Mouse (Mus musculus) adrenal gland, postnatal 10 days (tissue): ENCODE data around the gene Nmu. TPM values are rescaled to one million over a fixed set of nuclear protein-coding genes. Genes with fewer than 3 reads are reported as not detected.
A peak's percentile ranks its signal among the peaks of the same experiment; 100 is the strongest.

Experiments
- DNase-seq: peaks from one replicate; pipeline ENCODE4 v3.0.0; 2021; ENCODE audit warnings: mixed read lengths
- long read RNA-seq, 2 experiments: library from polyadenylated mRNA; stranded (forward); transcript quantifications; one replicate each; pipeline ENCODE4 v2.0.0; 2021
- total RNA-seq, 2 experiments: library from RNA; stranded (reverse); gene quantifications; 2 replicates each; pipeline ENCODE4 v1.2.3; 2021

The Nmu gene
- total RNA-seq, result not detected
- long read RNA-seq, experiment 1, result 0 reads
- long read RNA-seq, experiment 2, result 0 reads

DNA sequence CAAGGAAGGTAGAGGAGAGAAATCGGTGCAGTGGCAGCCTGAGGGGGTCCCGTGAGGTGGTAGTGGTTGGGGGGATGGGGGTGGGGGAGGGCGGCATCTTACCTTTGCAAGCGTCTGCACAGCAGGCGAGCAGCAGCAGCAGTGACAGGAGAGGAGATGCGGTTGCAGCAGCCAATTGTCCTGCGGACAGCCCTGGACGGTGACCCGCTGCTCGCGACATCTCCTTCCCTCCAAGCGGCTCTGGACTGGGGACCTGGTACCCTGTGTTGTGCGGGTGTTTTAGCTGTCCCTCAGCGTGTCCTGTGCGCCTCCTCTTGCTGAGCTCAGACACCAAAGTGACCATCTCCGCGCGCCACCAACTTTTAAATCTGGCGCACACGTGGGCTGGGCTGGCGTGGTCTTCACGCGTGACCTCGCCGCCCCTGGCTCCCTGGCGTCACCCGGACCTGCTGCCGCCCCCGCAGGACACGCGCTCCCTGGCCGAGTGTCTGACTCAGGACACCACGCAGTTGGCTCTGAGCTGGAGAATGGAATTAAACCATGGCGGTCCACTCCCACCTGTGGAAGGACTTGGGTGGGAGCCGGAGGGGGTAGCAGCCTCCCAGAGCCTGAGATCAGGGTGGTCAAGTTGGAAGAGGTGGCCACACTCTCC is at the start of gene Nmu:
Gene Nmu, minus strand, starts transcription at position 336 of the 652 bp plus-strand sequence.
- DNase-seq, result peak; percentile 8

DNA sequence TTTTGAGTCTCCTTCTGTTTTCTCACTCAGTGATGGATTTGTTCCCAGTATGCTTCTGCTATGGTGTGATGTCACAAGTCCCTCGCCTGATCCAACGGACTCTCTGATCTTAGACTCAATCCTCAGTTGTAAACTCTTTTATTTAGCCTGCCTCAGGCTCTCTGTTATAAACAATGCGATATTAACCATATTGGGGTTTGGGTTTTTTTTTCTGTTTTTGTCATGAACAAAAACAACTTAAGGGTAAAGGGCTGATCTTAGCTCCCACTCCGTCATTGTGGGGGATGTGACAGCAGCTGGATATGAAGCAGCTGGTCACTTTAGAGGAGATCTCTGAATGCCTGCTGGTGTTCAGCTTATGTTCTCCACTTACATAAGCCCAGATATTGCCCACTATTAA is 48.1 kb upstream of the Nmu start:
- no peak for DNase-seq

DNA sequence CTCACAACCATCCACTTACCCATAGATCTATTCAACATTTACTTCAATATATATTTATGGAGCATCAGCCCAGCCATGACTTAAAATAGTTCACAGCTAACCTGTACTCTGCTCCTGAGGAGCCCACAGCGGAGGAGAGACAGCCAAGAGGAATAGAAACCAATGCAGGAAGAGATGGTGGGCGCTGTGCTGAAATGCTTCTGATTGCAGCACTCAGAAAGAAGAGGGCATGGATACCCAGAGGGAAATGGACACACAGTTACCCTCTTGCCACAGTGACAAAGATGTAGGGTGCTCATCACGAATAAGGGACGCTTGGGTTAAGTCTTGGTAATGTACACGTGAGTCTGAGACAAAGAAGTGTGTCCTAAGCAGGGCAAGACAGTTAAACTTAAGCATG is 30.8 kb upstream of the Nmu start:
- no peak for DNase-seq

DNA sequence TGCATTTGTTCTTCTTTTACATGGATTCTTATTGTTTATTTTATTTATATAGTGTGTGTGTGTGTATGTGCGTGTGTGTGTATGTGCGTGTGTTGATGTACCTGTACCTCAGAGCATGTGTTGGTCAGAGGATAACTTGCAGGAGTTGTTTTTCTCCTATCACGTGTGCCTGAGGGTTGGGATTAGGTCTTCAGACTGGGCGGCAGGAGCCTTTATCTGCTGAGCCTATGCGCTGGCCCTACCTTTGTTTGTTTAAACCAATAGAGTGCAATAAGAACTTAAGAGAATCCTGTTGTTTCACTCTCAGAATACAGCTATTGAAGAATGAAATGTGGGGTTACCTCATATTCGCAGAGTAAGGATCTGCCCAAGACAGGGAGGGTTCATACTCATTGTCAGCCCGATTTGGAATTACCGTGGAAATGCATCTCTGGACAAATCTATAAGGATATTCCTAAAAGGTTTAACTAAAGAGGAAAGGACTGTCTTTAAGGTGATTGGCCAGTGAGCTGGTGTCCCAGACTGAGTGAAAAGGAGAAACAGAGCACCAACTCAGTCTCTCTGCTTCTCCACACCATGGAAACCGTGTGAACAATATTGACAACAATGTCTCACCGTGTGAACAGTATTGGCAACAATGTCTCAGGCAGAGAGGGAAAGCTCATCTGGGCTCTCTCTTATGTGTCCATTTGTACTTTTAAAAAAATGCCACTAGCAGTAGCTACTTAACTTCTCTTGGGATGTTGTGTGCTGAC is 25.6 kb upstream of the Nmu start:
- no peak for DNase-seq

DNA sequence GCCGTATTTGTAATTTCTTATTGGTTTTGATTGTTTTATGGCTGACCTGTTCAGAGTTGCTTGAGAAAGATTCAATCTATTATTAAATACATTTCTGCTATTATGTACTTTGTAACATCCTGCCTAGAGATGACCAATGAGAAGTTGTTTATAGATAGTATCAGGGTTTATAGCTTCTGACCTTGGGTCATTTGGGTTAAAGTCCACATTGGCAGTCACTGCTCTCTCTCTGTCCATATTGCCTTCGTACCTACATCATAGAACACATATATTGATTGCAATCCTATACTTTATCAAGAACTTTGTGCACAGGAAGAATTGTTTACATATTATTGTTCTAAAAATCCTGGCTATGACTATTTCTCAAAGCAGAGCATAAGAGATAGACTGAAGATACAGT is 24.9 kb upstream of the Nmu start:
- DNase-seq, result no peak

DNA sequence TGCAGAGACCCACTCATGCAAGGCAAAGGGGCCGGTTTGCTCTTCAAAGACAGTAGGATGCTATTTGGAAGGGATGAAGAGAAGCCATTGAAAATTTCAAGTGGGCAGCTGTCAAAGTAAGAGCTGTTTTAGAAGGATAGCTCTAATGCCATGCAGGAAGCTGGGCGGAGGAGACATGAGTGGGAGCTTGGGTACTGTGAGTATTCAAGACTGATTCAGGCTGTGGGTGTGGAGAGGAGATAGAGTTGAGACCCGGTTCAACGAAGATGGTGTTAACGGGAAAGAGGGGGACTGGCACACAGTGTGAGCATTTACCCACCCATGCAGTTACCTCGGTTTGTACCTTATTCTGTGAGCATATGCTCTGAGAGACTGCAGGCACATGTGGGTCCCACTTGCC is 20.1 kb upstream of the Nmu start:
- DNase-seq, result no peak

DNA sequence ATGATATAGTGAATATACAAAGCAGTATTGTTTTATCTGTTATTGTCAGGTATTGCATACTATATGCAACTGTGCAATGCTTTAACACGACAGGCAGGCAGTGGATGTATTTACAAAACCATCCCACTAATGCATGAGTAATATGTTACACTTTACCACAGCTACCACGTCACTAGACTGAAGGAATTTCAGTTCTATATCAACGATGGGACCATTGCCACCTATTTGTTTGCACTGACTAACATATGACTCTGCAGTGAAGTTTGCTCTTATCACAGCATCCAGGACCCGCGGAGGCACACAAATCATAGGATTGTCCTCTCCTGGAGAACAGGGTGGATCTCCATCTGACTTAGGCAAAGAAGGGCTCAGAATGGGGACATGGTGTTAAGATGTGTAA is 18.2 kb upstream of the Nmu start:
- no peak for DNase-seq

DNA sequence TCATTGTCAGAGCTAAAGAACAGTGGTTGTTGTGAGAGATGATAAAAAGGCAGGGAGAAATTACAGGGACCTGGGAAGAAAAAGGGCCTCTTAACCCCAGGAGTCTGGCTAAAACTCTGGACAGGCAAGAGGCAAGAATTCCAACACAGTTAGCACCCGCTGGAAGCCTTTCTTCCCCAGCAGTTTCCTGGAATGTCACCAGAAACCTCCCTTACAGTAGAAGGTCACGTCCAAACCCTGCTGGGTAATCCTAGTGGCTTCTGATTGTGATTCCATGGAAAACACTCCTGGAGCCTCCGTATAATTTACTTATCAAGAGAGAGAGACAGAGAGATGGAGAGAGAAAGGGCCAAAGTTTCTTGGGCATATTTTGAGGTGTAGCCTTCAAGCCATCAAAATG is 15.6 kb upstream of the Nmu start:
- DNase-seq, result no peak

DNA sequence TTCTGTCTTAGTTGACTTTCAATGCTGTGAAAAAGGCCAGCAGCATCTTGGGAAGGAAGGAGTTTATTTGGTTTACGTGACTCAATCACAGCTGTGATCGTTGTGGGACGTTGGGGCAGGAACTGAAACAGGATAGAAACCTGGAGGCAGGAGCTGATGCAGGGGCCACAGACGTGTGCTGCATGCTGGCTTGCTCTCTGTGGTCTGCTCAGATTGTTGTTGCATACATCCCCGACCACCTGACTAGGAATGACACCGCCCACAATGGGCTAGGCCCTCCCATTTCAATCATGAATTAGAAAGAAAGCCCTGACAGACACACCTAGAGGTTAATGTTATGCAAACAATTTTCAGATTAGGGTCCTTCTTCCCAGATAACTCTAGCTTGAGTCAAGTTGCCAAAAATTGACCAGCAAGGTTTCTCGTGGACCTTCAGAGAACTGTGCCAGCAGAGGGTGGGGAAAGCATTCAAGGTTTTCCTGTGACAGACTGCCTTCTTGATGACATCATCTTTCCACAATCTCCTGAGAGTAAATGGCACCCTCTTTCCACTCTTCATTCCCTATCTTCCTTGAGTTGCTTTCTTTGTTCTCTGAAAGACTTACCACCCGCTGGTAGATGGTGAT is 5.7 kb upstream of the Nmu start:
- DNase-seq, result peak; percentile 26

DNA sequence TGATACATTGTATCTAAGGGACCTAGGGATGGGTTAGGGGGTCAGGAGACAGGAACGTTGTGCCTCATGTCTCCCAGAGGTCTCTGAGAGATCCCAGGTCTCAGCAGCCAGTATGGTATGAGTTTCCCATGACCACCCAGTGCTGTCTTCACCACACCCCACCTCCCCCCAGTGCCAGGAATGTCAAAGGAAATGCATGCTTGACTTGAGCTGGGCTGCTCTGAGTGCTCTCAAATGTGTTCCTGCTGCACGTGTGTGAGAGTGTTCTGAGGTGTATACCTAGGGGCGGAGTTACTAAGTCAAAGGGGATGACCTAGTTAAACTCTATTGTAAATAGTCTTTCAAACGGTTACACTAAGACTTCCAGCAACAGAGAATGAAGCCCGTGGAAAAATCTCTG is 1.8 kb upstream of the Nmu start:
- no peak for DNase-seq

DNA sequence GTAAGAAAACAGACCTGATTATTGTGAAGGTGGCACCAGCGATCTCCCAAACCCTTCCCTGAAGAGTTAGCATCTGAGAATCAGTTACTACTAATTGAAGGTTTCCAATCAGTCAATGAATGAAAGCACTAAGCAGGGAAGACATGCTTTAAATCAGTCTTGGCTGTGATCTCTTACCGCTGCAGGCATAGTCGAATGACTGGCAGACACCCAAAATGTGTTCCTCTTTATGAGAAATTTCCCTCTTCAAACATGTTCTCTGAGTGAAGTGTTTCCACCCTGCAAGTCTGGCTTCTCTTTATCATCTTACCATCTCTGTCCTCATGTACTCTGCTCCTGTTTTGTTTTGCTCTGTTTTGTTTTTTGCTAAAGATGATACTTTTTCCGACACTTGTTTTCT is 2.8 kb downstream of the Nmu start:
- no peak for DNase-seq

DNA sequence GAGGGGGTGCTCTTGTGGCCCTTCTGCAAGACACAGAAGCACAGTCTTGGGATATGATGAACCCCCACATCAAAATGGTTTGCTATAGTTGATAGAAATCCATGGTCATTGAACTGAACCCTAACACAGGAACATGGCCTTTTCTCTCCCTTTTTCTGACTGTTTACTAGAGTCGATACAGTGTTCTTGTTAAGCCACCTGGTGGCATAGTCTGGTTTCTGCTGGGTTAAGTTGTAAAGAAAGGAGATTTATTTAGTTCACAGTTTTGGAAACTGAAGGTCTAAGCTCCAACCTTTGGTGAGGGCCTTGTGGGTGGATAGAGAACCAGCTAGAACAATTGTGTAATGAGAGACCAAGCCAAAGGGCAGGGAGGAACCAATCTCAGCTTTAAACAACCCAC is 3.5 kb downstream of the Nmu start:
- DNase-seq, result no peak

DNA sequence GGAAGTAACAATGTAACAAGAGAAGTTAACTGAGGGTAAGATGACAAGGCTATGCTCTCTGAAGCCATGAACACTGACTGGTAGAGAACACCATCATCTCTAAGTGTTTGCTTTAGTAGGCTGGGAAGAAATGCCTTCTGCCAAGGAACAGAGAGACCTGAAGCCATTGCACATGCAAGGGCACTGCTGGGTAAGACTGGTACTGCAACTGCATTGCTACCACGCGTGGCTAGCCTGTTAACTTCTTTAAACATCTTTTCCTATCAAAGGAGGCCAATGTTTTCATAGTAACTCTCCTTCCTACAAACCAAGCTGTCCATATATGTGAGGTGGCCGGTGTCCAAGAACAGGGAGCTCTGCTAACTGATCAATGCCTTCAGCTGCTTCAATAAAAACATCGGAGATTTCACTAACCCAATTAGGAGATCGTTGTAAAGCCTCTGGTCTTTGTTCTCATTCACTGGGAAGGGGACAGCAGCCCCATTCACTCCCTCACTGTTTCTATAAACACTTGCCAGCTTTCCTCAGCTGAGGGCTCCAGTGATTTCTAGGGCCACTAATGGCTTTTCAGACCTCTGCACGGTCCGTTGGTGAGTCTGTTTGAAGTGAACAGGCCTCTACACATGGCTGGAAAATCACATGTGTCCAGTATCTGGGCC is 11.5 kb downstream of the Nmu start:
- no peak for DNase-seq

DNA sequence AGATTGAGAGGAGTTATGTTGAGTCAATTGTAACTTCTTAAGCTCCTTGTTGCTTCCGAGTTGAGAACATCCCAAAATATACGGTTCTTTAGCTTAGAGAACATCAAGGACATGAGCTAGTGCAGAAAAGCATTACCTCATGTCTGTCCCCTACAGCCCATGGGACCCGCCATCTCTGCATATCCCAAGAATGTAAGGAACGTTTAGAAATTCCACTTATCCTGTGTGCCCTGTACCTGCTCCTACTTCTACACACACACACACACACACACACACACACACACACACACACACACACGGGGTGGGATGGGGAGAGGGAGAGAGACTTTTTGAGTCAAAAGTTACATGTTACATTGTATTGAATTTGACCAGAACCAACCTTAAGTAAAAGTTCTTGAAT is 12.1 kb downstream of the Nmu start:
- no peak for DNase-seq

DNA sequence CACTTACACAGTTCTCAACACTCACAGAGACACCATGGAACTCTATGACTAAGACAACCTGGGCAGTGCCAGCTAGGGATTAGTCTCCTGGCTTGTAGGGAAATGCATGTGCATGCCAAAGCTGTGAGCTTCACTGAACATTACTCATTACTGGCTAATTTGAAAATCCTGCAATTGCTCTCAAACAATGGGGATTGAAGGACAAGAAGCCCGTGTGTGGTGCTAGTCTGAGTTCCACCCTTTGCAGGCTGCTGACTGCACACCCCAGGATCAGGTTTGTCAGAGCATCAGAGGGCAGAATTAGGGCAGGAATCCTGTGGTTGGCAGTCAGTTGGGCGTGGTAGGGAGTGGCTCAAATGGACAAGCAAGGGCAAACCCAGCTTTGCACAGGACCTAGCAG is 17.5 kb downstream of the Nmu start:
- DNase-seq, result no peak

DNA sequence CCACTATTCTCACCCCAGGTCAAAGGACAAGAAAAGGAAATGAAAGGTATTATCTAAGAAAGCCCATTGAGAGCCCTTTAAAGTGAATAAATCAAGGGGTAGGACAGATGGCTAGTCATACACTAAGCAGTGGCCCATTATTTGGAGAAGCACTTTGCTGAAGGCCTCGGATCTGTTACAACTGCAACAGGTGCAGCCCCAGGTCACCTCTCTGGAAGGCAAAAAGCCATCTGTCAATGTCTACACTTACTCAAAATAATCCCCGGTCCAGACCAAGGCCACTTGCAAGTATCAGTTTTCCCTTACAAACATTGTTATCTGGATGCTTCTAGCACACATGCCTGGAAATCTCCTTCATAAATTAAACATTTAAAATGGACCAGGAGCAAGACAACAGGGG is 22.7 kb downstream of the Nmu start:
- no peak for DNase-seq

DNA sequence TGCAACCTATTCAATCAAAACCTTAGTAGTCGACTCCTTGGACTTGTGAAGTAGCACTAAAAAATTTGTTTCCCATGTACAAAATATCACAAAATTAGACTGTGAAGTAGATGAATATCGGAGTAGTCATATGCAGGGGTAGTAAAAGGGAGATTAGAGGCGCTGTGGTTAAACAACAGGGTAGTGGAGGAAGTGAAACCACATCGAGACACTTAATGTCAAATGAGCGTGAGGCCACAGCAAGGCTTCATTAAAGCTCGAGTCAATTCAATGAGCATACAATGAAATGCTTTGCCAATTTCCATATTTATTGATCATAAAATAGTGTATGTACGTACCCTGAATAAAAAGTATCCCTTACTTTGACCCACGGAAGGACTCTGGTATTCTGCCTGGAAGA is 26.5 kb downstream of the Nmu start:
- DNase-seq, result no peak

DNA sequence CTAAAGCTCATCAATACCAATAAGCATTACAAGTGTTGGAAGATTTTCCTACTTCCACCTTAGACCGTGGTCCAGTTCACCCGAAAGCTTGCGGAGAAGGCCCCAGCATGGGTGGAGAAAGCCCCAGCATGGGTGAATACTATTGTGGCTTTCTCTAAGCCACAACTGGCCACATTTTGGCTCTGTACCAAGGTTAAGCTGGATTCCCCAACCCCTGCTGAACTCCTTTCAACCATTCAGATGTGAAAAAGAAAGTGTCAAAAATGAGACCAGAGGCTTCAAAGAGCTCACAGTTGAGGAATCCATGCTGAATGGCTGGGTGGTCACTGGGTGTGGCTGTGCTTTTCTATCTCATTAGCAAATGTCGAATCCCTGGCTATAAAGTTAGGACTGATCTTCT is 29.8 kb downstream of the Nmu start:
- no peak for DNase-seq

DNA sequence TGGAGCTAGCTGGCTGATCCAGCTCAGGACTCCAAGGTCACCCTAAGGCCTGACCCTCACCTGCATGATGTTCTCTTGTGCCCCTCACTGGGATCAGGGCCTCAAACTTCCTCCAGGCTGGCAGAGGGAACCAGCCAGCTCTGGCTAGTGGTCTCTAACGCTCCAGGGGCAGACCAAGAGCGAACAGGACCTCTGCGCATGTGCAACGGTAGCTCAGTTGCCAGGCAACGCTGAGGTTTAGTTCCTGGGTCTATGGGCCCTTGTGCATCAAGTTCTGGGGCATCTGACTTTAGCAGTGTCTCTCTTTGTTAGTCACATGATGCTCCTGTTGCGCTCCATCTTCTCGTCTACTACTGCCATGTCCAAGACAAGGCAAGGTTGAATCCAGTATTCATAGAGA is 32.6 kb downstream of the Nmu start, which contains the start of gene Pdcl2:
Gene Pdcl2, minus strand, starts transcription at position 204 of the 400 bp plus-strand sequence.
- no peak for DNase-seq

DNA sequence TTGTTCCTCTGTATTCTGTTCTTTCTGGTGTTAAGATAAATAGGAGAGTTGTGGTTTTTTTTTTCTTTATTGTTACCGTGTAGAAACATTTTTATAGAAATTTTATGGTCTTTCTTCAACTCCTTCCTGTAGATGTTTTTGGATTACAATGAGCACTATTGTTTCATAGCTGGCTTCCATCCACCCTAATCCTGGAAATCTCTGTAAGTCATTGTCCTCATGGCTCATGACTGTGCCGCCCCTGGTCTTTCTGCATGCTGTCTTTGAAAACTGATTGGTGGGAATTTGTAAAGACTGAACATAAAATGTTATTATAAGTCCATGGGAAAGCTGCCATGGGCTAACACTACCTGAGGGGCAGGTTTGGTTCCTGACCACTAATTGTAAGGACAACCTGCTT is 36.3 kb downstream of the Nmu start:
- no peak for DNase-seq

DNA sequence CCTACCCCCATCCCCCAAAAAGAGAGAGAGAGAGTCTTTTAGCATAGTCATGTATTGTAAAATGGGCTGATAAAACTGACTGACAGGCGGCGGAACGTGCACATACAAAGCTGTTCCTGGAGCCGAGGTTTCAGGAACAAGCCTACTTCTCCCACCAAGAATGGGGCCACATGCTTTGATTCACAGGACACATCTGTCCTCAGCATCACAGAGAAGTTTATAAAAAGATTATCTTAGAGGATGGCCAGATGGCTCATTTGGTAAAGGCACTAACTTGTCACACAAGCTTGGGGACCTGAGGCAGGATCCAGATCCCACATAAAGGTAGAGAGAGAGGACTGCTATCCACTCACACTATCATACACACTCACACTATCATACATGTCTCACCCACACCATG is 38.5 kb downstream of the Nmu start:
- no peak for DNase-seq

DNA sequence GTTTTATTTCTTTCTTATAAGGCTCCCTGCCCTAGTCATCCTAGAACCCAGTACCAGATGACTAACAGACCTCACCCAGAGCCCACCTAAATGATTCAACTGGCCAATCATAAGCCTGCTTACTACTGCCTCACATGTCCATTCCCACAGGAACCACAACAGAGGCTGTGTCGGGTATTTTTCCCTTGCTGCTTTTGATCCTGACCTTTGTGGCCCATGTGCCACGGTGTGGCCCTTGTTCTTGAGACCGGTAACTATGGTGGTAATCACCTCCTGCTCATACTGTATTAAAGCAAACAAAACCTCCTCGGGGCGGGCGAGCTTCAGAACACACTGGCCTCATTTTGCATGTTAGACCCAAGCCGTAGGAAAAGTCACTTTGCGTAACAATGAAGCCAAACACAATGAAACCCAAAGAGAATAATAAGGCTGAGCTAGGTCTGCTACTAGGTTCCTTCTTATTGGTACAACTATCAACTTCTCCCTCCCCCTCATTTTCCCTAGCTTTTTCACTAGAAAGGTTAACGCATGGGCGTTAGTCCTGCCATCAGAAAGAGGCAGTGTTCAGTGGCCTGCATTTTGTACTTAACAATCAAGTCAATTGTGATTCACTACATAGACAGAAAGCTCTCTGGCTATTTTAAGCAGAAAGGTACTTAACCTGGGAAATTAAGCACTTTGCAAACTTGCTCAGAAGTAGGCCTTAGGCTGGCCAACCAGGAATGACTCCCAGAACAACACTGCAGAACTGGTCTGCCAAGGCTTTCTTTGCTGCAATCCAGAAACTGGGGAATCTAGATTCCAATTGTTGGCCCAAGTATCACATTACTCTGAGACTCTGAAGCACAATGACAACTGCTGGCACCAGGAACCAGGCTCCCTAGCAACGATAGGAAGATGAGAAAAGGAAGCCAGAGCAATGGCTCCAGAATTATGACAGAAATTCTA is 42.1 kb downstream of the Nmu start:
- DNase-seq, result no peak
